Mouse (Mus musculus) kidney, adult 2 months (tissue): ENCODE results near the gene Ubqln1. TPM values are rescaled to one million over a fixed set of nuclear protein-coding genes. Genes with fewer than 3 reads are reported as not detected.
A peak's percentile ranks its signal among the peaks of the same experiment; 100 is the strongest.

ENCODE experiments used
- DNase-seq: peaks from one replicate; pipeline ENCODE4 v3.0.0; 2021
- H3K27ac ChIP-seq: fragments of 200-500 bp; 2 replicates; pipeline ENCODE4 v1.5.1; 2012; ENCODE audit warnings: low read depth, low read length, control low read depth, inconsistent platforms; ENCODE audit not compliant: insufficient read depth
- H3K27me3 ChIP-seq: fragments of 200-500 bp; replicated peaks from 2 replicates; pipeline ENCODE4 v1.6.1; 2012; ENCODE audit warnings: mild to moderate bottlenecking, moderate library complexity, low read length, inconsistent platforms; ENCODE audit not compliant: control insufficient read depth, insufficient read depth
- H3K36me3 ChIP-seq: fragments of 200-500 bp; 2 replicates; pipeline ENCODE4 v1.6.1; 2012; ENCODE audit warnings: mild to moderate bottlenecking, moderate library complexity, low read length, inconsistent platforms; ENCODE audit not compliant: control insufficient read depth, insufficient read depth
- H3K4me1 ChIP-seq: fragments of 200-500 bp; 2 replicates; pipeline ENCODE4 v1.6.1; 2011; ENCODE audit warnings: low read length; ENCODE audit not compliant: control insufficient read depth, insufficient read depth
- H3K4me3 ChIP-seq: fragments of 200-500 bp; 2 replicates; pipeline ENCODE4 v1.5.1; 2011; ENCODE audit warnings: mild to moderate bottlenecking, low read depth, low read length, control low read depth; ENCODE audit not compliant: insufficient read depth
- CTCF ChIP-seq: fragments of 200-500 bp; conservative IDR thresholded peaks from 2 replicates; pipeline ENCODE4 v1.5.1; 2011; ENCODE audit warnings: low read depth, mild to moderate bottlenecking, control low read depth, low read length, moderate library complexity, mixed read lengths; ENCODE audit not compliant: insufficient read depth, insufficient read length
- POLR2A ChIP-seq: fragments of 200-500 bp; IDR thresholded peaks from one replicate; pipeline ENCODE4 v1.6.1; 2011; ENCODE audit warnings: low read depth, low read length, control low read depth
- WGBS: fragments of 180-500 bp; shearing (Covaris S2); methylation state at CpG from one replicate; pipeline ENCODE4 v1.1.7; 2018; 5-methylcytosine and 5-hydroxymethylcytosine counted together
- polyA plus RNA-seq: library from polyadenylated mRNA; depleted of rRNA; stranded (reverse); fragments of >200 nt; gene quantifications from 2 replicates; pipeline ENCODE4 v1.2.3, GENCODE M21; 2012

Gene Ubqln1
- polyA plus RNA-seq, 1 experiment, result 111 TPM

- no peak overlapping the region for H3K27ac ChIP-seq
- no peak overlapping the region for H3K4me3 ChIP-seq
- no peaks in the 10 kb centered on the region; the same call in 1 of the 2 replicates for H3K4me1 ChIP-seq
- H3K27me3 ChIP-seq, result no peaks in the 10 kb centered on the region
- no peak for TF ChIP-seq CTCF
- TF ChIP-seq POLR2A, result no peak
- 63% methylated on average over 6 of the region's 6 CpGs for WGBS
- peaks cover 3% of the 10 kb centered on the region; the same call in 1 of the 2 replicates for H3K36me3 ChIP-seq
- DNase-seq, result peak; percentile 80
These were observed 23.3 kb downstream of the Ubqln1 start for GRCm38 (mm10) chr13:58192146-58192545.

GRCm38 (mm10) chr13:58191516-58191915 is 23.9 kb downstream of the Ubqln1 start:
- H3K27me3 ChIP-seq, result no peaks in the 10 kb centered on the region
- no peak overlapping the region for H3K4me3 ChIP-seq
- TF ChIP-seq CTCF, result no peak
- H3K36me3 ChIP-seq, result peaks cover 3% of the 10 kb centered on the region; the same call in 1 of the 2 replicates
- H3K27ac ChIP-seq, result no peak overlapping the region
- H3K4me1 ChIP-seq, result no peaks in the 10 kb centered on the region; the same call in 1 of the 2 replicates
- WGBS, result 95% methylated on average over 14 of the region's 14 CpGs
- no peak for DNase-seq

GRCm38 (mm10) chr13:58189473-58189872 is 26.0 kb downstream of the Ubqln1 start:
- Histone ChIP-seq H3K4me3 (no peak overlapping the region), H3K4me1 (no peaks in the 10 kb centered on the region; the same call in 1 of the 2 replicates), H3K27ac (no peak overlapping the region), H3K36me3 (peaks cover 3% of the 10 kb centered on the region; the same call in 1 of the 2 replicates), H3K27me3 (no peaks in the 10 kb centered on the region)
- 67% methylated on average over 5 of the region's 5 CpGs for WGBS
- TF ChIP-seq CTCF (no peak), POLR2A (no peak)
- DNase-seq, result no peak

GRCm38 (mm10) chr13:58188412-58188811 is 27.0 kb downstream of the Ubqln1 start:
- no peak overlapping the region for H3K27ac ChIP-seq
- TF ChIP-seq POLR2A (no peak), CTCF (peak; percentile 90)
- no peaks in the 10 kb centered on the region; the same call in 1 of the 2 replicates for H3K4me1 ChIP-seq
- no peaks in the 10 kb centered on the region for H3K27me3 ChIP-seq
- 57% methylated on average over 4 of the region's 4 CpGs for whole genome bisulfite sequencing
- H3K4me3 ChIP-seq, result no peak overlapping the region
- peak; percentile 86 for DNase-seq
- H3K36me3 ChIP-seq, result peaks cover 3% of the 10 kb centered on the region; the same call in 1 of the 2 replicates

- 84% methylated on average over 3 of the region's 3 CpGs for WGBS
- no peak for DNase-seq
- no peak overlapping the region for H3K27ac ChIP-seq
- peaks cover under 1% of the 10 kb centered on the region for H3K4me1 ChIP-seq
- H3K36me3 ChIP-seq, result peaks cover 1% of the 10 kb centered on the region; the same call in 1 of the 2 replicates
- TF ChIP-seq POLR2A (no peak), CTCF (no peak)
- no peaks in the 10 kb centered on the region for H3K27me3 ChIP-seq
- no peak overlapping the region for H3K4me3 ChIP-seq
These were observed 27.7 kb downstream of the Ubqln1 start for GRCm38 (mm10) chr13:58187751-58188150.

- TF ChIP-seq CTCF, result no peak
- no peak for TF ChIP-seq POLR2A
- Histone ChIP-seq H3K27ac (no peak overlapping the region), H3K27me3 (no peaks in the 10 kb centered on the region), H3K4me3 (no peak overlapping the region), H3K4me1 (peaks cover 9% of the 10 kb centered on the region), H3K36me3 (no peaks in the 10 kb centered on the region; the same call in 1 of the 2 replicates)
- no peak for DNase-seq
- 82% methylated on average over 8 of the region's 8 CpGs for WGBS
These were observed 29.2 kb downstream of the Ubqln1 start for GRCm38 (mm10) chr13:58186281-58186680.

GRCm38 (mm10) chr13:58184111-58184510 is 31.3 kb downstream of the Ubqln1 start:
- DNase-seq, result peak; percentile 35
- Histone ChIP-seq H3K36me3 (no peaks in the 10 kb centered on the region; the same call in 1 of the 2 replicates), H3K27ac (no peak overlapping the region), H3K4me1 (peaks cover 11% of the 10 kb centered on the region), H3K27me3 (no peaks in the 10 kb centered on the region), H3K4me3 (no peak overlapping the region)
- WGBS, result 52% methylated on average over 3 of the region's 3 CpGs
- TF ChIP-seq CTCF (no peak), POLR2A (no peak)
